Mouse (Mus musculus) lung, postnatal 25 days (tissue): Measurements from ENCODE around the gene Top2b.
A peak's percentile ranks its signal among the peaks of the same experiment; 100 is the strongest.

ENCODE experiments used
- DNase-seq: peaks from one replicate; pipeline ENCODE4 v3.0.0; 2022; ENCODE audit warnings: low spot score

Gene Top2b

DNA sequence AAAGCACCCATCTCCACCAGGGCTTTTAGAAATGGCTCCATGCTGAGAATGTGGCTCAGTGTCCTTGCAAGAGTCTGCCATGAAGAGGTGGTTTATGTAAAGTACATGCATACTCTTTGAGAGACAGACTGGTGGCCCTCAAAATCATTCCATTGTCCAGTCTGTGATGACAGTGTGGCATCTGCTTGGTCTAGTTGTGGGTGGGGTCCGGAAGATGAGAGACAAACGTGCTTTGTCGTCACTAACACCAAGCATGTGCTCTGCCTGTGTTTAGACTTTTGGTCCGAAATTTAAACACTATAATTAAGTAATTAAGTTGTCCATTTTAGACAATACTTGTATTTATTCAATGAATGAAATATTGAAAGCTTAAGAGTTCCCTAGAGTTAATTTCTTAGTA is 49.2 kb downstream of the Top2b start:
- DNase-seq = no peak

DNA sequence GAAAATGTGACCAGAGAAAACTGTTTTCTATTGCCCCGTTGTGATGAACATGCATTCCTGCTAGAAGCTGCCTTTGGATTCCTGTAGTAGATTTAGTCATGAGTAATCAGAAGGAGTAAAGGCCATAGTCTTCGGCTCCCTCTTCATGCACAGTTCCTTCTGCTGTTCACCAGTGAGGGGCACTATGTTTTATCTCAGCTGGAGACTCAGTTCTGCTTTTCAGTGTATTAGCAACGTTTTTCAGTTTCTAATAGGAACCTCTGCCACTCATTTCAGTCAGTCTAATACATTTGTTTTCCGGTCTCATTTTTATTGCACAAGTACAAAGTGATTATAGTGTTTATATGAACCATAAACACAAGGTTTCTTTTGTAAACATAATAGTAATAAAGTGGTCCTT is 62.6 kb downstream of the Top2b start:
- no peak for DNase-seq

DNA sequence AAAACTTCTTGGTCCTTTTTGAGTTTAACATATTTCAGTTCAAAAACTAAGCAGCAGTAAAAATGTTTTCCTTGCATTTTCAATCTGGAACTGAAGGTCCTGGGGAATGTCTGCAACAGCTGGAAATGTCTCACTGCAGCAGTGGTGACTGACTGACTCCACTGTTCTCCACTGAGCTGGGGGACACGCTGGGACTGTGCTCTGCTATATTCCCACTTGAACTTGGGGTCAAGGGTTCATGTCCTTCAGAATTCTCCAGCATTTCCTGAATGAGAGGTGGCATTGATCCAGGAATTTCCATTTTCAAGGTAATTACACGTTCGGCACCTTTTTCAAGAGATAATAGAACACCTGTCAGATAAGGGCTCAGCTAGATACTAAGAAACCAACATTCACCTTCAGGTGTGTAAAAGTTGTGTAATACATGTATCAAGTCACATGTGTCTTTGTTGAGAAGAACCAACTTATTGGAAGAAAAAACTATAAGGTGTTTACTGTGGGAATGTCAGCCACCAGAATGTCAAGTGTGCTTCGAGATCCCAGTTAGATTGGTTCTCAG is 67.0 kb downstream of the Top2b start:
- peak; percentile 12 for DNase-seq

DNA sequence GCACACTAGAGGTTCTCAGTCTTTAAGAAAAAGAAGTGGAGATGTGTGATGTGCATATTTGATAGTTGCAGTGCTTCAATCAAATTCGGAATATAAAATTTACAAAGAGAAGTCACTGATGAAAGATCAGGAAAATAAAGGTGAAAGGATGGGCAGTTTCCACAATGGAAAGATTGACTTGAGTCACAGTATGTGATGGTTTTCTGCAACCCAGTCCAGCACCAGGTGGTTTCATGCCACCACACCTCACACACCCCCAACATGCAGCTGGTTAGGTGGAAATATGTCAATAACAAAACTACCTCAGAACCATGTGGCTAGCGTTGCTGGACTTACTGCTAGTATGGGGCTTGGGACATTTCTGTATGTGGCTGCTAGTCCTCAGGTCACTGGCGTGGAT is 67.6 kb downstream of the Top2b start:
- DNase-seq = no peak

DNA sequence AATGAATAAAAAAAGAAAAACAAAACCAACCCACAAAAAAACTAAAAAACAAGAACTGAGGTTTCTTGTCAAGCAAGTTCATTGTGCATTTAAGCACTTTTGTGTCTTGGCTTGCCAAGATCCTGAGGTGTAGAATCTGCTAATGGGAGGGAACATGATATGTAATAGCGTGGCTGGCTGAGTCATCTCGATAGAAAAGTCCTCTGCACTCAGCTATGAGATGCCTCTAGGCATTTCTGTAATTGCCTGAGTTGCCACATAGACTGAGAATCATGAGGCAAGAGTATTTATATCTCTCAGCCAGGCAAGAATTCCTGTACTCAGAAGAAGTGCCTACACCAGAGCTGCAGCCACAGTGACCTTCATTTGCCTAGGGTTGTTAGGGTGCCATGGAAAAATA is 68.2 kb downstream of the Top2b start:
- DNase-seq = no peak

DNA sequence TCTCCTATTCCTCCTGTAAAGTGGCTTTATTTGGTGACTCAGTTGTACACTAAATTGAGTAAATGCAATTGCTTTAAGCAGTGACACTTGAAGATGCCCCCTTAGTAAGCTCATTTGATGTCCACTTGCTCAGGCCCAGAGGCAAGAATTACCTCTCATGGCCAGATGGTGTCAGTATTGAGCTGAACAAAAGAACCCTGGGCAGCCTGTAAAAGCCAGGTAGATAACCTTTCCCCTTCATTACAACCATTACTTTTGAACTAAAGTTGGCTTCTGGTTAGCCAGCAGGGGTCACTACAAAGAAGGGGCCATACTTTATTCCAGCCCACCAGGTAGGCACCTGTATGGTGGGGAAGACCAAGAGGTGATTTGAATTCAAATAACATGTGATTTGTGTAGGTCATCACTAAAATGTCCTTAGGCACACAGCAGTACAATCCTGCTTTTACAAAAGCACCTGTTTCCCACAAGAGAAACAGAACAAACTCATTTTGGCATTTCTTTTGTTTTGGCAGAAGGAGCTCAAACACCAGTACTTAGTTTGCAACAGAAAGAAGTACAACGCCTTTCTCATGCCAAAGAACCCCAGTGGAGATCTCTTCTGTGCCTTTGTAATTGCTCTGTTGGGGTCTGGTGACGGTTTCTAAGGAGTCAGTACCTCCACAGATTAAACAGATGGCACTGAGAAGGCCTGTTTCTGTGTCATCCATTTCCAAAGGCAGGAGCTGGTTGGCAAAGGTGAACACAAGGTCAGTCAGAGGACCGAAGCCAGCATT is 69.6 kb downstream of the Top2b start:
- peak; percentile 64 for DNase-seq

DNA sequence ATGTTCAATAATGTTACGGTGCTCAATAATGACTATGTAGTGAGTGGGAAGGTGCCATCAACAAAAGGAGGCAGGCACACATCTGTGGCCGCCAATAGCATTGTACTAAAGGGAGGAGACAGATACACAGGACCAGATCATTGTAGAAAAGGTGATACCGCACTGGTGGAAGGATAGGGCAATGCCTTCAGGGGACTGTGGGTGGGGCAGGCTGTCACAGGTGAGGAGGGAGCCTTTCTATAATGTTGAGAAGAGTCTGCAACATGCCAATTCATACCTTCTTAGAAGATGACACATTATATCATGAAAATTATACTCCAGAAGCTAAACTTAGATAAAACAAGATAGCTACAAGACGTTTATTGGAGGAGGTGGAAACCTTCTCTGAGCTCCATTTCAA is 72.4 kb downstream of the Top2b start:
- no peak for DNase-seq

DNA sequence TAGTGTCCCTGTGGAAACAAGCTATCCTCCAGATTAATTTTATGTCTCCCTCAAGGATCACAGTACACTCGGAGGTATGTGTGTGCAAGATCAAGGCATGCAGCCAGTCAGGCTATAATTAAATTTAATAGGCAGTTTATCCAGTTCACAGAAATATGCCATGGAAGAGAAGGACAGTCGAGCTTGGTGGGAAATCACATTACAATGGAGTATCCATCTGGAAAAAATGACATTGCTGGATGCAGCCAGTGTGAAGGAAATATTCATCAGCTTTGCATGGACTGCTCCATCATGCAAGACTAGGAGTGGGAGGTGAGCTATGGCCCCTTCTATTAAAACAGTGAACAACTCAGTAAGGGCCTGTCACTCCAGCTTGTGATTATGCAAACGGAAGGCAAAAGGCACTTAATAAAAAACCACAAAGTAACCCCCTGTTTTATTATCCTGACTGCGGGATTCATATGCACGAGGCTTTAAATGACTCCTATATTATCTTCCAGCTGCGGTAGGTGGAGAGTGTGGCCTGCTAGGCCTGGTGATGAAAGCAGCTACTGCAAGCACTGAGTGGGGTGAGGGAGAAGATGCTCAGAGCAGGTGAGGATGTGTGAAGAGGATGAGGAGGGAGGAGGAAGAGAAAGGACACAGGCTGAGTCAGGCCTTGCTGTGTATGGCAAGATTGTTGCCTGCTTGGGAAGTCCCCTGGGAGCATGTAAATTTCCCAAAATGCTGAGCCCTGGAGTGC is 74.6 kb downstream of the Top2b start:
- no peak for DNase-seq

DNA sequence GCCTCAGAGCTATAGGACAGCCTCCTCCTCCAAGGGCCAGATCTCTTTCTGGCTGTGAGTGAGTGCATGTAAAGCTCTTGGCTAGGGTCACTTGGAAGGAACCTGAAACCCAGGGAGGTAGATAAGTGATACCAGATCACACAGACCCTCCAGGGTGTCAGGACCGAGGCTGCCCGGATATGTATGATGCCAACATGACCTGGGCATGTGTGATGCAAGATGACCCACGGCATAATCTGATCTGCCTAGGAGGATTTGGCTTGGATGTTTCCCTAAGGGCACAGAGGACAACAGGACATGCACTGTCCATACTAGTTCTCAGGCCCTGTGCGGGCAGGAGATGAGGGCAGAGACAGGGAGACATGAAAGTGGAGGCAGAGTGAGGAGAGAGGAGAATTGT is 79.9 kb downstream of the Top2b start:
- no peak for DNase-seq

DNA sequence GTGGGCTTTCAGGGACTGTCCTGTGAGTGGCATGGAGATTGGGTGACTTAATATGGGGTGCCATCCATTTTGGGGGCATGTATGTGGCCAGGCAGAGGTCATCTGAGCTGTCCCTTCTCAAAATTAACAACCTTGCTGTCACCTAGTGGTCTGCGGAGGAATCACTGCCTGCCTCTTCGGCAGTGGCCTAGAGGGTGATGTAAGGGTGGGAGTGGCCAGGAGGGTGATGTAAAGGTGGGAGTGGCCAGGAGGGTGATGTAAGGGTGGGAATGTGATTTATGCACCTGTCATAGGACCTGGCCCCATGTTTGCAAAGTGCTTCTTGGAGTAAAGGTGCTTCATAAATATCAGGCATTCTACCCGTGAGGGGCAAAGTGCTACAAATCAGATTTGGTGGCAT is 82.6 kb downstream of the Top2b start:
- DNase-seq = no peak

DNA sequence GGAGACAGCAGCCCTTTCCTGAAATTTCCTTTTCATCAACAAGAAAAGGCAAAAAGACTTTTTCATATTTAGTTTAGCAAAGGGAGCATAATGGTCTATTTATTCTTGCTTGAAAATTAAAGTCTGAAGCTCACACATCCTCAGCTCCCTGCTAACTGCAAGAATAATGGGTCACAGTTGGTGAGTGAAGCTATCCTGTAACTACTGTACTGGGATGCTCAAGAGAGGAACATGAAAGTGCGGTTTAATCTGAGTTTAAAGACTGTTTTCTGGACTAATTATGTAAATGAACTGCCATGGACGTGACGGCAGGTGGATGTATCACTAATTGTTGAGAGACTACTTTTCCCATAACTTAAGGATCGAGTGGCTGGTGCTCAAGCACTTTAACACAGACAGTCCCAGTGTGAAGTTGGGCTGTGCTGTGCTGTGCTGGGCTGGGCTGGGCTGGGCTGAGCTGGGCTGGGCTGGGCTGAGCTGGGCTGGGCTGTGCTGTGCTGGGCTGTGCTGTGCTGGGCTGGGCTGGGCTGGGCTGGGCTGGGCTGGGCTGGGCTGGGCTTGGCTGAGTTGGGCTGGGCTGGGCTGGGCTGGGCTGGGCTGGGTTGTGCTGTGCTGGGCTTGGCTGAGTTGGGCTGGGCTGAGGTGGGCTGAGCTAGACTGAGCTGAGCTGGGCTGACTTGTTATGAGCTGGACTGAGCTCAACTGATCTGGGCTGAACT is 83.4 kb downstream of the Top2b start:
- DNase-seq = no peak

DNA sequence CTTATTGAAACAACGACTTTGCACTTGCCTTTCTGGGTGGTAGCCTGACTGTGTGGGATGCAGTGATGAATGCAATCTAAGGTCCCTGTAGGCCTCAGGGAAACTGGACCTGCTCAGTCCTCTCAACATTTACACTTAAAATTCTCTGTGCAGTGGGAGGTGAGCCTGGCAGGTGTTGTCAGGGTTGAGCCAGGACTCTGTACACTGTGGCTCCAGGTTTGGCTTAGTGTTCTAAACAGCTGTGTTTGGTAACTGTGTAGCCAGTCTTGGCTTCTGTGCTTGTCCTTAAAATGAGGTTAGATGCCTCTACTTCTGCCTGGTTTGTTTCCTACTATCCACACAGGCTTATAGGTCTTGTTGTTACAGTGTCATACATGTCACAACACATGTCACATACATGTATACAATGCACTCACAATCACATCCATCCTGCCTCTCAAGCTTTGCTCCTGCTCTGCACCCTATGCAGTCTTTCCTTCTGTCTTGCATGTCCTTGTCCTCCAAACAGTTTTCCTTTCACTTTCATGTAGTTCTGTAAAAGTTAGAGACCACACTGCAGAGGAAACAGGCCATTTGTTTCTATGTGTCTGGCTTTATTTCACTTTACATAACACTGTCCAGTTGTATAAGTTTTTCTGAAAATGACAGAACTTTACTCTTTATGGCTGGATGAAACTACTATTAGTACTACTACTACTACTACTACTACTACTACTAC is 113.8 kb downstream of the Top2b start:
- DNase-seq = no peak

DNA sequence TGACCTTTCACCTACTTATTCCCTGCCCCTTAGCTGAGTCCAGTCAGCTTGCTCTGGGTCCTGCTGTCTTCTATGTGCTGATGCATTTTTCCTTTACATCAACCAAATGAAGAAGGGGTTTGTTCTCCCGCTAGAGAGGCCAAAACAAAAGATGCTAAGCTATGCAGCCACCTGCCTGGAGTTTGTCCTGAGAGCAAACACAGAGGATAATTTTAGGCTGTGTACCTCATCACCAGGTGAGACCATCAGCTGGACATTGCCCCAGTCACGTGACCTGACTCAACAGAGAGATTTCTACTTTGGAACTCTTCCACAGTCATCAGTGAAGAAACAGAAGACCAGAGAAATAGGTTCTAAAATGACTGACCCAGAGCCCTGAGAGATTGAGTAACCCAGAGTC is 114.5 kb downstream of the Top2b start:
- no peak for DNase-seq

DNA sequence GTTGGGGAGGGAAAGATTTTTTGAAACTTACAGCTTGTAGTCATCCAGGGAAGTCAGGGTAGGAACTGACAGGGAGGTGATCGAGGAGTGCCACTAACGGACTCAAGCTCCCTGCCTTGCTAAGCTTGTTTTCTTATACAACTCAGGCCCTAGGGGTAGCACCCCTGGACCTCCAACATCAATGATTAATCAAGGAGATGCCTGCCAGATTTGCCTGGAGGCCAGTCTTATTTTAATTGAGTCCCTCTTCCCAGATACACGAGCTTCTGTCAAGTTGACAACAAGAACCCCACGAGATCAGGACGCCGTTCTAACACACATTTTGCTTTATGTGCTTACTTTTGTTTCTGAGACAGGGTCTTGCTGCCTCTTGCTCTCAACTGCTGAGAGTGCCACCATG is 115.6 kb downstream of the Top2b start:
- no peak for DNase-seq

DNA sequence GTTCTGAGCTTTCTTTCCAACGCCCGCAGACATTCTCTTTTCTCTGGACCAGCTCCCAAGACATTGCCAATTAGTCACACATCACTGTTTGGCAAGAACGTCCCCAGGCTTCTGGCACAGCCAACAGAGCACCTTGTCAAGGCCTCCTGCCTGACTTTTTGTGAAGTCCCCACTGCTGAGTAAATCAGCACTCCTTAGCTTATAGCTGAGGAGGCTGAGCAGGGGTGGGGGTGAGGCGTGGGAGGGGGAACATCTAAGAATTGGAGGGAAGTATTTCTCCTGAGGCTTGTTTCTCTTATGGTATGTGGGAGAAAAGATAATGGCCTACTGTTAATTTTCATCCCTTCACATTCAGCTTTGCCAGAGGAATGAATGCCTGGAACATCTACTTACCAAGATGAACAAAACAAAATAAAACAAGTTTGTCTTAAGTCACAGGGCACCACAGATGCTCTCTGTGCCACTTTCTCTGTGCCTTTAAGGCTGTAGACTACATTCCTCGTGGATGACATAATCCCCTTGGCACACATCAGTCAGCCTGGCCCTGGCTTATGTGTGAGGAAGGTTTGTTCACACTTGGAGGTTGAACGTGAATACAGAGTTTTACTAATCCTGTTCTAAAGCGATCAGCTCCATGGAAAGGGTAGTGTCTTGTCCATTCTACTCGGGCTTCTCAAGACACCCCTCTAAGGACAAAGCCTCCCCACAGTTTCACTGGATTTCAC is 118.8 kb downstream of the Top2b start:
- DNase-seq = peak; percentile 49
